Mouse (Mus musculus) megakaryocyte-erythroid progenitor cell, adult 5-6 weeks (primary cell): ENCODE data around the gene Lcp2. TPM values are rescaled to one million over a fixed set of nuclear protein-coding genes. Genes with fewer than 3 reads are reported as not detected.

Experiments
- ATAC-seq: replicated peaks from 2 replicates; pipeline ENCODE4 v1.8.0; 2016; ENCODE audit warnings: mild to moderate bottlenecking, inconsistent platforms; ENCODE audit not compliant: severe bottlenecking, poor library complexity, low FRiP score, low TSS enrichment
- total RNA-seq, 2 experiments: library from RNA; stranded (forward) in 1 of 2; stranded (reverse) in 1 of 2; fragments of 200-1000, 215-1000 nt in 1 of 2; fragments of >200 nt in 1 of 2; fragmentation: Nextera tagmentation in 1 of 2; gene quantifications; 2 replicates each; pipeline ENCODE4 v1.2.3; 2014 to 2017

The Lcp2 gene
- total RNA-seq, 2 experiments from 2014 or later = 9.3 to 11.4 TPM

DNA sequence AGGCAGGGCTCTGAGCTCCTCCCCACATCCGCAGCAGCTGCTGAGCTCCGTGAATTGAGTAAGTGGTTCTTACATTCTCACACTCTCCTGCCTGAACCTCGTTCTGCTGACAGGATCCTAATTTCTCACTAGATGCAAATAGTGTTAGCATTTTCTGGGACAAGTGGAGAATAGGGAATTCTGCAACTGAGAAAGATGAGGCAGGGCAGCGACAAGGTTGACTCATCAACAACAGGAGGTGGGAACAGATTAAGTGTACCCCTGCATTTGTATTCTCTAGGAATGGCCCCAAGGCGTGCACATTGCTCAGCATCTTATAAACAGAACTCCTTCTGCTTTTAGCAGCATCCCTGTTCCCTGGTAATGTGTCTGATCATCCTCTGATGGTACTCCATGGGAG lies 6.7 kb upstream of the Lcp2 start:
- no peak for ATAC-seq

DNA sequence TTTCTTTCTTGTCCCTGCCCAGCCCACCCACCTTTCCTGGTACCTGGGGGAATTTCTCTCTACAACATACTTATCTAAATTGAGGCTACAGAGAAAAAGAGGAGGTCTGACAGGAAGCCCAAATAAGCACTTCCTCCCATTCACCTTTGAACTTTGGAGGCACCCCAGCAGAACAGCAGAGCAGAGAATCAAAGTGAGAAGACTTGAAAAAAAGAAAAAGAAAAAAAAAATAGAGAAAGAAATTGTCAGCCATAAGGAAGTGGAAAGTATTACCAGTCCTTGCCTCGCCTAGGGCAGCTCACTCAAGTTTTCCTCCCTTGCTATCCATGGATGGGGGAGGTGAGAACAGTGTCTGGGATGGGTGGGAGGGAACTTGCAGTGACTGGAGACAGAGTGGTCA lies 3.9 kb upstream of the Lcp2 start:
- no peak for ATAC-seq

DNA sequence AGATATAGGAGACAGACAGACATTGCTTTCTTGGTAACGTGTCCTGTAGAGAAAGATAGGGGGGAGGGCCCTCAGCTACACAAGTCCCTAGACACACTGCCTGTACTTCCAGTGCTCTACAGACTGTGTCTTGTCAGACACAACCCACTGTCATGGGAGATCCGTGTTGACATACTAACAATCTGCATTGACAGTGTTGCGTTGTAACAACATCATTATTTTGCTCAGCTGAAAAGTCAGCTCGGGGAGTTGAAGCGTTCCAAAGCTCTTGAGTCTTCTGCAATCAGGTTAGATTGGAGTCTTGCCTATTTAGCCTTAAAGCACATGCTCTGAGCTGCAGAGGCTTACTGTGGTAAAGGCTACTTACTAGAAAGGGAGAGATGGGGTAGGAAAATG lies 820 bp downstream of the Lcp2 start:
- ATAC-seq = peak; percentile 51; the same call in 1 of the 2 replicates

DNA sequence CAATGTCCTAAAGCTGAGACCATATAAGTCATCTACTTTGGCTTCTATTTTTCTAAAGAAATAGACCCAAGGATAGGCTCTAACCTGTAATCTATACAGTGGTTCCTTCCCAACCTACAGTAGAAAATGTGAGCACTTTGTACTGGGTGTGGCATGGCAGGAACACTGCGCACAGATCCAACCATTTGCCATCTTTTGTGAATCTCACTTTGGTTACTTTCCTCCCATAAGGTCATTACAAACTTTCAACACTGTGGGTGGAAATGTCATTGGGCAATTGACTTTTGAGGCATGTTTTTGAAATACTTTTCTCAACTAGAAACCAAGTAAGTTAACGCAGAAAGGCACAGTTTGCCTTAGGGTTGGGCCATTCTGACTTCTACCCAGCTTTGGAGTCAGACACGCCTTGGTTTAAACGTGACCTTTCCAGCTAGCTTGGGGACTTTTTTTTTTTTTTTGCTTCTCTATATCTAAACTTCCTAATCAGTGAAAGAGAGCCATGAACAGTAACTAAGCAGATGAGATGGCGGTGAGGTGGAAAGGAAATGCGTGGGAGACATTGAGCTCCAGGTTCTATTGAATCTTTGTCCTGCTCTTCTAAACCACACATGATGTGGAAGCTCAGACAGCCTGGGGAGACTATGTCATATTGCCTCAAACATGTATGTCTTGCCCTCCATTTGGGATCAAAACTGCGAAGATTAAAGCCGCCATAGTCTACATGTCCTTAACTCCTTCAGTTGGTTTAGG lies 1.8 kb downstream of the Lcp2 start:
- ATAC-seq = no peak

DNA sequence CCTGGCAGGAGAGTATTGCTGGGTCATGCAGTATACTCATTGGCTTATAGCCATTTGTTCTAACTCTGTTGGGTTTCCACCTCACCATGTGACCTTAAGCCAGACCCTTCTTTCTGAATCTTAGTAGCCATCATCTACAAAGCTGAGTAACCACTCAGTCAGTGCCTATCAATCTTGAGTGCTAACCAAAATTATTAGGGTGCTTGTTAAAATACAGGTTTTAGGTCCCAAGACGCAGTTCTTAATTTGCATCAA lies 2.3 kb downstream of the Lcp2 start:
- no peak for ATAC-seq

DNA sequence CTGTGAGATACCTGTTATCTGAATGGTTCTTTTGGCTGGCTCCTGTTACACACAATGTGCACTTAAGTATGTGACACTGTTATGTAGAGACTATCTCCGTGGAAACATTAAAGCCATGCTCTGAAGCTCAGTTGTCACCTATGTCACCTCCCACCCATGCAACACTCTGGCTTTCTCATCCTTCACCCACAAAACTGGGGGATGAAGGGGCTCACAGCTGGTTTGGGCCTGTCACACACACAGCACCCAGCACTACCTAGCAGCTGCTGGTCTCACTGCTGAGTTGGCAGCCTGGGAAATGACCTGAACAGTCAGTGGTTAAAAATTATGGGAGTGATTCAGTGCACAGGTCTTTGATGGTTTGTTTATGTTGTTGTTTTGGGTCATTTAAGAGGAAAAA lies 3.3 kb downstream of the Lcp2 start:
- no peak for ATAC-seq

DNA sequence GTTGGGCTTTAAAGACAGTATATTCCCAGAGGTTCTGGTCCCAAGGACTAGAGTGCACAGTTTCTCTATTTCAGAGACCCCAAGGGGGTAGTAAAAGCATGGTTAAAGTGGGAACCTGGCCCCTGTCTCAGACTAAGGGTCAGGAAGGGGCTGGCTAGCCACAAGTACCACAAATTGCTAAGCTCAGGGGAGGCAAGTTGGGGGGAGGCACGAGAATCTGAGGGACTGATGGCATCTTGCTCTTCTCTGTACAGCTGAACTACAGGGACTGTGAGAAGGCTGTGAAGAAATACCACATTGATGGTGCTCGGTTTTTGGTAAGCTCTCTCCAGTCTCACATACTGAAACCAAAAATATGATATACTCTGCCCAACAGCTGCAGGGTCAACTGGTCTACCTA lies 3.9 kb downstream of the Lcp2 start:
- no peak for ATAC-seq

DNA sequence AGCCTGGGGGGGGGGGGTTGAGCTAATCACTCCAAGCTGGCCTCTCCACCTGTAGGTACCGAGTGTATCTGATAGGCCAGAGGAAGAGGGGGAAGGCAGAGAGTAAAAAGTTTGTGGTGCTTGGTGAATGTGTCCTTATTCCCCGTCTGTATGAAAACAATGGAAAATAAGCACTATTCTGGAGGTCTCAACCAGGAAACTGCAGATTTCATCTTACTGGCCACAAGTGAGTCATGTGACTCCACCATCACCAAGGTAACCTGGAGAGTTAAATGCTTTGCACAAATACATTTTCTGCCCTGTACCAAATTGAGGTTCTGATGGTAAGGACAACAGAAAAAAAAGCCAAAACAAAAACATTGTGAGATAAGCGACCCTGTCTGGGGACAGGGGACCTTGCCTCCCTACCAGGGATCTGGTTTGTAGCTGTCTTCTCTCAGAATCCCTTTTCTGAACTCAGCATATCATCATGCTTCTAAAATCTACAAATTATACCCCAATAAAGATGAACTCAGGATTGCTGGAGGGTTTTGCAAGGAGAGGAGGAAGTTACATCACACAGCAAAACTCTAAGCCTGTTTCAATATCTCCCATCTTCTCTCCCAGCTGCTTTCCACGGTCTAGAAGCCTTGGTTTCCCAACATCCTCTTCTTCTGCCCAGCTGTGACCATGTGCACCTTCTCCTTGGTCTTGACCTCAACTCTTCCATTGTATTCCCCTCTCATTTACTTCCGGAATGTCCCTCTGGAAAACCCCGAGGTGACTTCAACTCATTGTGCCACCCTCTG lies 6.5 kb downstream of the Lcp2 start:
- no peak for ATAC-seq

DNA sequence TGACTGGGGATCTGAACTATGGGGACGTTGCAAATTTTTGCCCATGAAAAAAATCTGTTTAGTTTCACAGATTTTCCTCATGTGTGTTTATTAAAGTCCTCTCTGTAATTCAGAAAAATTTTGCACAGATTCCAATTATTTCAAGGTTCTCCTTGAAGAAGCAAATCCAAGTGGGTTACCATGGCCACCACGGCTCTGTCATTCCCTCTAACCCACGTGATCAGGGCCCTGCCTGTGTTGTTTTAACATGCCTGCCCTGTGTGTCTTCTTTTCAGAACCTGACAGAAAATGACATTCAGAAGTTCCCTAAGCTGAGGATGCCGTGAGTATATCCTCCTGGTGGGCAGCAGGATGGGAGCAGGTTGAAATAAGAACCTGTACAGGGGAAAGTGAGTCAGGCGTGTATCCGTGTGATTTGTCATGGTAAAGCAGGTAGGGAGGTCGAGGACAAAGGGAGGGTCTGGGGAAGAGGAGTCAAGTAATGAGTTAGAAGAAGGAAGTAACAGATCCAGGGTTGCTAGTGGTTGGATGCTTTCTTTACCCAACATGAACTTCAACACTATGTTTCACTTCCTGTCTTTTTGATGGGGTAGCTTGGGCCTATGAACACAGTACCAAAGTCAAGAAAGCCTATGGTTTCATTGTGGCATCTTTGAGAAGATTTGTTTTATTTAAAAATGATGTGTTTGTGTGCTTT lies 7.5 kb downstream of the Lcp2 start:
- no peak for ATAC-seq

DNA sequence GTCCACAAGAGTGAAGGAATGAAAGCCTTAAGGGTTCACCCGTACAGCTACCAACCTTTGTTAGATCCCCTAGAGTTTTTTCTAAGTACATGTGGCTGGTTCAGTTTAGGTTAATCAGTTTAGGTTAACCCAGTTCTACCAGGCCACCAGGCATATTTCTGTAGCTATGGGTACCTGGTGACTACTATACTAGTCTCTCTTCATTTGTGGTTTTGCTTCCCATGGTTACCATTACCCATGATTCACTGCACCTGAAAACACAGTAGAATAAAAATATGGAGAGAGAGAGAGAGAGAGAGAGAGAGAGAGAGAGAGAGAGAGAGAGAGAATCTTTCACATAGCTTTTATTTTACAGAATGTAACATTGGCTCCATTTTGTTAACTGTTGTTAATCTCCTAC lies 10.0 kb downstream of the Lcp2 start:
- ATAC-seq = no peak

DNA sequence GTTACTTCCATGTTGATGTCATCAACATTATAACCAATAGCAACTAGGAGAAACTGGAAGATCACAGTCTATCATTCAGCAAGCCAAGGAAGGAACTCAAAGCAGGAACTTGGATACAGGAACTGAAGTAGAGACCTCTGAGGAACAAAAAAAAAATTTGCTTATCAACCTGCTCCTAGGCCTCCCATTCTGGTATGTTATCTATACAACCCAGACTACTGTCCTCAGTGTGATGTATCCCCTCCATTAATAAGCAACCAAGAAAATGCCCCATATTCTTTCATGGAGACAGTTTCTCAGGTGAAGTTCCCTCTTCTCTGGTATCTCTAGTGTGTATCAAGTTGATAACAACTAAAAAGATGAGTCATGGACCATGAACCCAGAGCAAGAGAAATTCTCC lies 11.6 kb downstream of the Lcp2 start:
- ATAC-seq = peak; percentile 66

DNA sequence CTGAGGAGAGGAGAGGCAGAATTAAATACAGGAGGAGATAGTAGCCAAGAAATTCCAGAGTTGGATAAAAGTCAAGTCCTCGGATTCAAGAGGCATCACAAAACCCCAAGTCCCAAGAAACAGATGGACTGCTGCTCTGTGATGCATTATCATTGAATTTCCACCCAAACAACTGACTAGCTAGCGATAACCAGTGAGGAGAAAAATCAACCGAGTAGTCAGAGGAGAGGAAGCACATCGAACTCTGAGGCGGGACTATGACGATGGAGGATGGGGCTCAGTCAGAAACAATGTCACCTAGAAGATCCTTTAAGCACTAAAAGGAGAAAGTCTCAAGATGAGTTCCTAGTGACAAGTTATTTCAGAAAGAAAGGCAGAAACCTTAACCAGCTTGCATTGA lies 12.2 kb downstream of the Lcp2 start:
- ATAC-seq = no peak

DNA sequence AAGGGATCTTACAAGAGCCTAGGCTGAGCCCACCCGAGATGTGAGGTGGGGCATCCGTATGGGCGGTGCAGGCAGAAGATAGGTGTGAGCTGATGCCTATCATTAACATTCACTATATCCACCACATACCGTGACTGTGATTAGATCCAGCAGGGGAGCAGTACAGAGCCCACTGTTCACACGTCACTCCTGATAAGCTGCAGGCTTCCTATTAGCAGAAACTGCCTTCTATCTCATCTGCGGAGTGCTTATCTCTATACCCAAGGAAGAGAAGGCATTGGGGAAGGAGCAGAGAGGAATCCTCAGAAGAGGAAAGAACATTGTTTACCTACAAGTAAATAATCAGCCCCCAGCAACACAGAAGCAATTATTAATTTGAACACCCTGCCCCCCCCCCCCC lies 15.0 kb downstream of the Lcp2 start:
- 0 out of 2 replicates have a peak, but pooled peaks have one; percentile 12 for ATAC-seq

DNA sequence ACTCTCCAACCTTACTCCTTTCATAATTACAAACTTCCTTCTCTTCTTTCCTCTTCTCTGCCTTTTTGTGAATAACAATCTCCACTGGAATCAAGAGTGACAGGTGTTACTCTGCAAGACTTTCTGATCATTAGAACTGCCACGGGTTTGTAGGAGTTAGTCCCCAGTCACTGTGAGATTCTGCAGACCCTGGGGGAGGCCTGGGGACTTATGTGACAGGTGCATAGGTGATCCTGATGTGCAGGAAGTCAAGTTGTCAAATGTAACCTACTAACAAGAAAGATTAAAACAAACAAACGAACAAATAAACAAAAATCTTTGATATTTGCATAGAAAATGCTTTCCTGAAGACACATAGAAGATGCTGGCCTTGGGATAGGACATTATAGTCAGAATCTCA lies 16.5 kb downstream of the Lcp2 start:
- no peak for ATAC-seq

DNA sequence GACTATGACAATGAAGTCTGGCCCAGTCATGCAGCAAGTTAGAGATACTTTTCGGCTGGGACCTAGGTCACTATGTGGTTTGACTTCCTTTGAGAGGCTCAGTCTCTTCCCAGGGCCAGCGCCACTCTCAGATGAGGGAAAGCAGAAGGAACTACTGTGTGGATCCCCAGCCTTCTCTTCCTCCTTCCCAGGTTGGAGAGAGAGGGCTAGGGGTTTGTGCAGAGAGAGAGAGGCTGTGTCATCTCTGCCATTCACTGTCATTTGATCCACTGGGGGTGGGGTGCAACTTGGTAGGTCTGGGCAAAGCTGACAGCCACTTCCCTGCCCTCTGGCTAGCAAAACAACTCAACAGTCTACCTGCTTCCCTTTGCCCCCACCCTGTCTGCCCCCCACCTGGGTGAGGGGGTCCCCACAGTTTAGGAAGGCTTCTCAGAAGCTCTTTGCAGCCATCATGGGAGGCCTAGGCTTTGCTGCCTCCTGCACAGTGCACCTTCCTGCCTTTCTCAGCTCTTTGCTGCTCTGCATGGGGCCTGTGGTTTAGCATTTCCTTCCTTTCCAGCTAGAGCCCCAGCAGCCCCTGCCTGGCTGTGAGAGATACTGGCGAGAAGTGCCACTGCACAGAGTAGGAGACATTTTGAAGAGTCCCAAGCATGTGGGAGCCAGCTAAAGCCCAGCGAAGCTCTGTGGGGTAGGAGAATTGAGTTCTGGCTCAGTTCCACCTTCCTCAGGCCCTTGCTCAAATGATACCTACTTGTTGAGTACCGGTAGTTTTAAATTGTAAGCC lies 17.2 kb downstream of the Lcp2 start:
- peak; percentile 81 for ATAC-seq

DNA sequence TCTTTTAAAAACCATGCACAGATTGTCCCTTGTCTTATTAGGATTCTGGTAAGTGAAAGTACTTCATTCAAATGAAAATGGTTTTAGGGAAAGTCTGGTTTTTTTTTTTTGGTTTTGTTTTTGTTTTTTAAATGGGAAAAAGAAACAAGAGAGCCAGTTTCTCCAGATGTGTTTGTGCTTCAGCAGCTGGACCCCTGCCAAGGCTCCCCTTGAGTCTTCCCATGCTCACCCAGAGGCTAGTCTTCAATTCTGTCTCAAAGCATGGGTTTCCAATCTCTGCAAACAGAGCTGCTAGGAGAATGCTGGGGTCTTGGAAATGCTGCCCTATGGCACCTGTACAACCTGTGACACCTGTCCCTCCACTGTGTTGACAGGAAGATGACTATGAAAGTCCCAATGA lies 23.9 kb downstream of the Lcp2 start:
- no peak for ATAC-seq

DNA sequence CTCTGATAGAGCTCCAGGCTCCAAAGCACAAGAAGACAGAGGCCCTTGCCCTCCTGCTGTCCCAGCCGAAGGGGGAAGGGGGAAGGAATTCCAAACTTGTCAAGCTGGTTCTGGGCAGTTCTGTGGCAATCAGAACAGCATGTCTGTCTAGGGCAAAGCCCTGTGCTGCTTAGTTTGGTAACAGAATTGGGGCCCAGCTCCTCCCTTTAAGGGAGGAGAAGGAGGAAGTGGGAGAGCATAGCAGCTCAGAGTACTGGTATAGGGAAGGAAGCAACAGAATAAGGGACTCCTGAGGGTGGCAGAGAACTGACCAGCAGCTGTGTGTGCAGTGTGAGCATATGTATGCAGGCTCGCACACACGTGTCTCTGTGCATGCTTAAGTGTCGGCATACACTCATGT lies 25.6 kb downstream of the Lcp2 start:
- no peak for ATAC-seq

DNA sequence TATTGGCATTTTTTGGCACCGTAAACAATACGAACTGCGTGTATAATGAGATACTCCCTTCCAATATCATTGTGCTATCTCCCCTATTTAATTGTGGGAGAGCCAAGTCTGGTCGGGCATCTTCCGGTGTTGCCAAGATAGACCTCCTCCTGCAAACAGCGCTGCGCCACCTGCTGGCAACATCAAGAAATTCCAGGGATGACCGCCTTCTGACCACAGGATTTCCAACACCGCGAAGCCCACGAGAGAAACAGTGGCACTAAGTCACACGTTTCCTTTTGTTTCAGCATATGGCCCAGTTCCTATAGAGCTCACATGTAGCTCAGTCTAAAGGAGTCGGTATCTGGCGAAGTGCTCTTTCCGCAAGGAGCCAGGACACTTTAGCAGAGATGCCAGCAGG lies 27.1 kb downstream of the Lcp2 start:
- ATAC-seq = peak; percentile 87

DNA sequence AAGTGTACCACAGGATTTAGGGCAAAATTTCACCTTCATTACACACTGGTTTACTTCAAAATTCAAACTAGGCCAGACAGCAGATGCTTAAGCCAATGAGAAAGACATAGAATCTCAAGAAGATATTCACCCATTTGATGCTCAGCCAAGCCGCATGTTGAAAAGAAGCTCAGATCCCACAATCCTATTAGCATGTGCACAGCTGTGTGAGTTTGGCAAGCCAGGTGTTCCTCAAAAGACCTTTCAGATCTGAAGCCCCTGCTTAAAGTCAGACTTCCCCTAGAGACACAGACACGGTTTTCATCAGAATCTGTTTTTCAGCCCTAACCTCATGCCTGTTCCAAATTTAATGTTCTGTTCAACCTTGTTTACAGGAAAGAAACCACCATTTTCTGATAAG lies 31.1 kb downstream of the Lcp2 start:
- no peak for ATAC-seq

DNA sequence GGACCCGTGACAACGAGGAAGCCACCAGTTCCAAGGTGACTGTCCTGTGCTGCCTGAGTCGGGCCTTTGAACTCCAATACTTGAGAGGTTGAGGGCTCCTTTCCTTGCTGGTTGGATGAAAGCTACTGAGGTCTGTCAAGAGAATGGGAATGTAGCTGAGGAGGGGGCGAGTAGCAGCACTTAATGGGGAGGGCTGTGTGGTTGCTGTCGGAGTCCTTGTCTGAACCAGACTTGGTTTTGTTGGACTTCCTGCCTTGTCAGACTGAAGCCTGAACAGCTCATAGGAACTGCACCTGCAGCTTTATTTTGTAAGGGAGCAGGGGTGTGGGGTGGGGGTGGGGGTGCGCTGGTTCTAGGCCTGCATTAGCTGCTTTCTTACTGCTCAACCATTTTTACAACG lies 31.9 kb downstream of the Lcp2 start:
- ATAC-seq = no peak
